Mouse (Mus musculus) thymus, adult 2 months (tissue): ENCODE data around the gene Hes2.

Source experiments
- CTCF ChIP-seq: fragments of 200-500 bp; IDR thresholded peaks from 2 replicates; pipeline ENCODE4 v1.5.1; 2012; ENCODE audit warnings: mild to moderate bottlenecking, control low read depth, low read length, moderate library complexity, borderline replicate concordance; ENCODE audit not compliant: control insufficient read depth, poor library complexity, insufficient read depth; ENCODE audit errors: extremely low read depth
- POLR2A ChIP-seq: fragments of 200-500 bp; IDR thresholded peaks from 2 replicates; pipeline ENCODE4 v1.6.1; 2012; ENCODE audit warnings: mild to moderate bottlenecking, low read length, control low read depth, moderate library complexity; ENCODE audit not compliant: control insufficient read depth, poor library complexity, insufficient read depth; ENCODE audit errors: extremely low read depth

- TF ChIP-seq CTCF (no peak), POLR2A (no peak)
These were observed 46.0 kb downstream of the Hes2 start for GRCm38 (mm10) chr4:152204663-152205062.
